Mouse (Mus musculus) limb, embryonic 14.5 days (tissue): Measurements from ENCODE around the gene Ccdc126. TPM values are rescaled to one million over a fixed set of nuclear protein-coding genes. Genes with fewer than 3 reads are reported as not detected.

Experiments
- ATAC-seq: fragments of 200-750 bp; cut with Nextera tagmentation; 2 replicates; pipeline ENCODE4 v1.8.0; 2017; ENCODE audit warnings: low read depth, moderate number of reproducible peaks, moderate TSS enrichment; ENCODE audit not compliant: low FRiP score
- DNase-seq: peaks from one replicate; pipeline ENCODE4 v3.0.0-alpha.2; 2015; ENCODE audit warnings: low spot score
- H3K27ac ChIP-seq: fragments of 300-500 bp; sonication (generic); replicated peaks from 2 replicates; pipeline ENCODE4 v1.5.1; 2014; ENCODE audit warnings: low read depth, mild to moderate bottlenecking, low read length, moderate library complexity, mixed read lengths
- H3K27me3 ChIP-seq: fragments of 300-500 bp; sonication (generic); 2 replicates; pipeline ENCODE4 v1.6.1; 2014; ENCODE audit warnings: low read length, mixed read lengths; ENCODE audit not compliant: control insufficient read depth, insufficient read depth
- H3K36me3 ChIP-seq: fragments of 300-500 bp; sonication (generic); 2 replicates; pipeline ENCODE4 v1.6.1; 2014; ENCODE audit warnings: mild to moderate bottlenecking, low read length, moderate library complexity, mixed read lengths; ENCODE audit not compliant: control insufficient read depth, insufficient read depth
- H3K4me1 ChIP-seq: fragments of 300-500 bp; sonication (generic); 2 replicates; pipeline ENCODE4 v1.6.1; 2014; ENCODE audit warnings: antibody characterized with exemption, low read length, mixed read lengths; ENCODE audit not compliant: control insufficient read depth, insufficient read depth
- H3K4me2 ChIP-seq: fragments of 300-500 bp; sonication (generic); replicated peaks from 2 replicates; pipeline ENCODE4 v1.6.1; 2014; ENCODE audit warnings: low read depth, mild to moderate bottlenecking, low read length, moderate library complexity; ENCODE audit not compliant: severe bottlenecking
- H3K4me3 ChIP-seq: fragments of 300-500 bp; sonication (generic); replicated peaks from 2 replicates; pipeline ENCODE4 v1.5.1; 2014; ENCODE audit warnings: low read length
- H3K9ac ChIP-seq: fragments of 300-500 bp; sonication (generic); 2 replicates; pipeline ENCODE4 v1.6.1; 2014; ENCODE audit warnings: mild to moderate bottlenecking, low read depth, low read length, moderate library complexity; ENCODE audit not compliant: severe bottlenecking
- H3K9me3 ChIP-seq: fragments of 300-500 bp; sonication (generic); 2 replicates; pipeline ENCODE4 v1.6.1; 2016; ENCODE audit warnings: low read length; ENCODE audit not compliant: control insufficient read depth
- POLR2A ChIP-seq: fragments of 200-500 bp; IDR thresholded peaks from 2 replicates; pipeline ENCODE4 v1.8.0; 2012; ENCODE audit warnings: inconsistent platforms, mild to moderate bottlenecking, moderate library complexity, borderline replicate concordance; ENCODE audit not compliant: insufficient read depth, insufficient read length; ENCODE audit errors: extremely low read depth
- WGBS: fragments of 180-500 bp; shearing (Covaris S2); extraction: QIAGEN DNeasy Blood & Tissue Kit; methylation state at CpG from one replicate; pipeline ENCODE4 v1.1.7; 2014; 5-methylcytosine and 5-hydroxymethylcytosine counted together
- polyA plus RNA-seq, 2 experiments: library from polyadenylated mRNA; depleted of rRNA in 1 of 2; stranded (reverse) in 1 of 2; unstranded in 1 of 2; fragments of >200 nt; fragmentation: Nextera tagmentation in 1 of 2; extraction: Ambion mirVana in 1 of 2; gene quantifications; 2 replicates each; pipeline versions ENCODE4 v1.2.1 to v1.2.3; 2012 to 2014

The Ccdc126 gene
- polyA plus RNA-seq, 2 experiments: 5.6 to 11.2 TPM

GRCm38 (mm10) chr6:49325294-49325693 is 6.2 kb downstream of the Ccdc126 start:
- Histone ChIP-seq H3K4me1 (peaks cover 4% of the 10 kb centered on the region; the same call in 1 of the 2 replicates), H3K4me2 (no peak overlapping the region), H3K27ac (no peak overlapping the region), H3K36me3 (no peaks in the 10 kb centered on the region), H3K9ac (no peak overlapping the region), H3K4me3 (no peak overlapping the region), H3K27me3 (no peaks in the 10 kb centered on the region), H3K9me3 (no peaks in the 10 kb centered on the region)
- DNase-seq: peak; percentile 41
- no peak for TF ChIP-seq POLR2A
- 11% methylated on average over 1 of the region's 1 CpGs for WGBS
- no peak for ATAC-seq

- Histone ChIP-seq H3K9me3 (no peaks in the 10 kb centered on the region), H3K4me2 (no peak overlapping the region), H3K4me3 (no peak overlapping the region), H3K9ac (no peak overlapping the region), H3K36me3 (no peaks in the 10 kb centered on the region), H3K27ac (no peak overlapping the region), H3K4me1 (peaks cover 4% of the 10 kb centered on the region; the same call in 1 of the 2 replicates), H3K27me3 (no peaks in the 10 kb centered on the region)
- DNase-seq: no peak
- no peak for ATAC-seq
- WGBS: 85% methylated on average over 3 of the region's 3 CpGs
- no peak for TF ChIP-seq POLR2A
Measured at GRCm38 (mm10) chr6:49326846-49327245, 7.8 kb downstream of the Ccdc126 start.

GRCm38 (mm10) chr6:49331369-49332059 is 12.4 kb downstream of the Ccdc126 start:
- DNase-seq: no peak
- no peaks in the 10 kb centered on the region for H3K9me3 ChIP-seq
- no peak overlapping the region for H3K4me3 ChIP-seq
- no peak overlapping the region for H3K27ac ChIP-seq
- no peaks in the 10 kb centered on the region for H3K4me1 ChIP-seq
- H3K36me3 ChIP-seq: no peaks in the 10 kb centered on the region
- 53% methylated on average over 5 of the region's 5 CpGs for WGBS
- no peak for ATAC-seq
- no peak overlapping the region for H3K4me2 ChIP-seq
- no peak overlapping the region for H3K9ac ChIP-seq
- TF ChIP-seq POLR2A: no peak
- H3K27me3 ChIP-seq: no peaks in the 10 kb centered on the region

- Histone ChIP-seq H3K4me3 (no peak overlapping the region), H3K9me3 (no peaks in the 10 kb centered on the region), H3K4me1 (no peaks in the 10 kb centered on the region), H3K27ac (no peak overlapping the region), H3K27me3 (no peaks in the 10 kb centered on the region), H3K36me3 (no peaks in the 10 kb centered on the region), H3K4me2 (no peak overlapping the region), H3K9ac (no peak overlapping the region)
- ATAC-seq (no peak), DNase-seq (no peak)
- WGBS: 59% methylated on average over 13 of the region's 13 CpGs
- no peak for TF ChIP-seq POLR2A
Measured at GRCm38 (mm10) chr6:49332060-49332370, 12.9 kb downstream of the Ccdc126 start.

GRCm38 (mm10) chr6:49338566-49338965 is 19.5 kb downstream of the Ccdc126 start:
- TF ChIP-seq POLR2A: no peak
- H3K4me1 ChIP-seq: peaks cover 5% of the 10 kb centered on the region; the same call in 1 of the 2 replicates
- no peak overlapping the region for H3K4me2 ChIP-seq
- WGBS: 16% methylated on average over 9 of the region's 9 CpGs
- no peak overlapping the region for H3K4me3 ChIP-seq
- H3K9me3 ChIP-seq: no peaks in the 10 kb centered on the region
- ATAC-seq (peak; percentile 34; the same call in 1 of the 2 replicates), DNase-seq (peak; percentile 11)
- H3K9ac ChIP-seq: no peak overlapping the region
- 0 out of 2 replicates have a peak, but pooled peaks cover 4% of the 10 kb centered on the region for H3K36me3 ChIP-seq
- no peaks in the 10 kb centered on the region for H3K27me3 ChIP-seq
- H3K27ac ChIP-seq: no peak overlapping the region
